Mouse (Mus musculus) hindbrain, postnatal 0 days (tissue): ENCODE data around the gene Ern2. TPM values are rescaled to one million over a fixed set of nuclear protein-coding genes. Genes with fewer than 3 reads are reported as not detected.

Experiments used
- ATAC-seq: fragments of 200-750 bp; cut with Nextera tagmentation; 2 replicates; pipeline ENCODE4 v1.8.0; 2017; ENCODE audit warnings: mild to moderate bottlenecking, moderate TSS enrichment, moderate library complexity
- DNase-seq: peaks from one replicate; pipeline ENCODE4 v3.0.0-alpha.2; 2015; ENCODE audit warnings: low spot score
- H3K27ac ChIP-seq: fragments of 300-500 bp; sonication (generic); 2 replicates; pipeline ENCODE4 v1.5.1; 2014; ENCODE audit warnings: mild to moderate bottlenecking
- H3K27me3 ChIP-seq: fragments of 300-500 bp; sonication (generic); 2 replicates; pipeline ENCODE4 v1.6.1; 2014; ENCODE audit warnings: low read length, mixed read lengths; ENCODE audit not compliant: insufficient read depth
- H3K36me3 ChIP-seq: fragments of 300-500 bp; sonication (generic); 2 replicates; pipeline ENCODE4 v1.6.1; 2014; ENCODE audit warnings: low read length, mixed read lengths; ENCODE audit not compliant: insufficient read depth
- H3K4me1 ChIP-seq: fragments of 300-500 bp; sonication (generic); 2 replicates; pipeline ENCODE4 v1.6.1; 2014; ENCODE audit warnings: antibody characterized with exemption, low read length, mixed read lengths; ENCODE audit not compliant: insufficient read depth
- H3K4me2 ChIP-seq: fragments of 300-500 bp; sonication (generic); 2 replicates; pipeline ENCODE4 v1.6.1; 2014; ENCODE audit warnings: low read depth, mild to moderate bottlenecking, low read length, moderate library complexity, mixed read lengths
- H3K4me3 ChIP-seq: fragments of 300-500 bp; sonication (generic); 2 replicates; pipeline ENCODE4 v1.5.1; 2014; ENCODE audit warnings: low read length
- H3K9ac ChIP-seq: fragments of 300-500 bp; sonication (generic); replicated peaks from 2 replicates; pipeline ENCODE4 v1.6.1; 2014; ENCODE audit warnings: mild to moderate bottlenecking, low read length, moderate library complexity, mixed read lengths
- H3K9me3 ChIP-seq: fragments of 300-500 bp; sonication (generic); 2 replicates; pipeline ENCODE4 v1.6.1; 2016; ENCODE audit warnings: low read length, mixed read lengths
- CTCF ChIP-seq: IDR thresholded peaks from 2 replicates; pipeline ENCODE4 v1.5.1; 2016; ENCODE audit warnings: antibody characterized with exemption, control low read depth, low read depth
- WGBS: fragments of 180-500 bp; shearing (Covaris S2); extraction: QIAGEN DNeasy Blood & Tissue Kit; methylation state at CpG from one replicate; pipeline ENCODE4 v1.1.7; 2014; 5-methylcytosine and 5-hydroxymethylcytosine counted together
- polyA plus RNA-seq: library from polyadenylated mRNA; unstranded; fragments of >200 nt; fragmentation: Nextera tagmentation; extraction: Ambion mirVana; gene quantifications from 2 replicates; pipeline ENCODE4 v1.2.1, GENCODE M21; 2015
- total RNA-seq: library from RNA; depleted of rRNA; stranded (reverse); fragments of >200 nt; gene quantifications from 2 replicates; pipeline ENCODE4 v1.2.3, GENCODE M21; 2014; rRNA removed

The Ern2 gene
- total and polyA plus RNA-seq, 2 experiments from 2014 or later = 1.4 to 1.6 TPM

GRCm38 (mm10) chr7:122125636-122126035 lies 60.4 kb downstream of the Ern2 start:
- no peaks in the 10 kb centered on the region for H3K27me3 ChIP-seq
- 71% methylated on average over 8 of the region's 8 CpGs for WGBS
- DNase-seq (no peak), ATAC-seq (no peak)
- TF ChIP-seq CTCF = peak; percentile 23
- H3K4me3 ChIP-seq = no peak overlapping the region
- no peak overlapping the region for H3K4me2 ChIP-seq
- no peak overlapping the region for H3K9ac ChIP-seq
- peaks cover 5% of the 10 kb centered on the region for H3K36me3 ChIP-seq
- H3K9me3 ChIP-seq = no peaks in the 10 kb centered on the region
- H3K4me1 ChIP-seq = no peaks in the 10 kb centered on the region
- H3K27ac ChIP-seq = no peak overlapping the region

DNA sequence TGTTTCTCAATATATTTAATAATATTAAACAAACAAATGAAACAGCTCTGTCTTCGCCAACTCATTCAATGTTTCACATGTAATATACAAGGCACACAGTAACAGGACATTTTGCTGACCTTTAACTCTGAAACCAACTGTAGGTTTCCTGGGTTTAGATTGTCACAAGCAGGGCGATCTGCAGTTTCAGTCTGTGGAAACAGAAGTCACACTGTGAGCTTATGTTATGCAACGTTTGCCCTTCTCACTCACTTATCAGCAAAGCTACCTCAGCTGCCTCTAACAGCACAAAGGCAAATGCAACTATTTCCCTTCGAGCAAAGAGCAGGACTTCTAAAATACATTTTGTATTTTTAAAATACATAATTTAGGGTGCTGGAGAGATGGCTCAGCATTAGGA lies 62.5 kb downstream of the Ern2 start:
- Histone ChIP-seq H3K4me3 (no peak overlapping the region), H3K9ac (no peak overlapping the region), H3K4me2 (no peak overlapping the region), H3K27me3 (no peaks in the 10 kb centered on the region), H3K4me1 (no peaks in the 10 kb centered on the region), H3K9me3 (no peaks in the 10 kb centered on the region), H3K36me3 (peaks cover 5% of the 10 kb centered on the region), H3K27ac (no peak overlapping the region)
- ATAC-seq (no peak), DNase-seq (no peak)
- WGBS = 85% methylated on average over 4 of the region's 4 CpGs
- no peak for TF ChIP-seq CTCF

Other genes starting within 250 kb of the Ern2 start
- 38.1 and 39.0 TPM in 2 replicates for gene Cog7, start 204.5 kb downstream of the Ern2 start, total RNA-seq
- 32.2 and 34.2 TPM in 2 replicates for gene Cog7, start 204.5 kb downstream of the Ern2 start, polyA plus RNA-seq
- gene Gga2, start 165.0 kb downstream of the Ern2 start, total RNA-seq = 24.3 and 37.5 TPM in 2 replicates
- gene Gga2, start 165.0 kb downstream of the Ern2 start, polyA plus RNA-seq = 21.4 and 21.5 TPM in 2 replicates
- gene Ubfd1, start 119.0 kb downstream of the Ern2 start, total RNA-seq = 127 and 130 TPM in 2 replicates
- gene Ubfd1, start 119.0 kb downstream of the Ern2 start, polyA plus RNA-seq = 59.0 and 60.7 TPM in 2 replicates
- gene Ears2, start 118.9 kb downstream of the Ern2 start, total RNA-seq = 14.5 and 22.0 TPM in 2 replicates
- 7.9 and 8.4 TPM in 2 replicates for gene Ears2, start 118.9 kb downstream of the Ern2 start, polyA plus RNA-seq
- gene Ndufab1, start 84.3 kb downstream of the Ern2 start, total RNA-seq = 41.4 and 67.2 TPM in 2 replicates
- gene Ndufab1, start 84.3 kb downstream of the Ern2 start, polyA plus RNA-seq = 815 and 826 TPM in 2 replicates
- 2.6 and 5.4 TPM in 2 replicates for gene Palb2, start 53.2 kb downstream of the Ern2 start, total RNA-seq
- 2.0 and 2.8 TPM in 2 replicates for gene Palb2, start 53.2 kb downstream of the Ern2 start, polyA plus RNA-seq
- gene Dctn5, start 53.2 kb downstream of the Ern2 start, total RNA-seq = 96.1 and 117 TPM in 2 replicates
- 143 and 154 TPM in 2 replicates for gene Dctn5, start 53.2 kb downstream of the Ern2 start, polyA plus RNA-seq
- 12.0 and 15.6 TPM in 2 replicates for gene Plk1, start 26.8 kb downstream of the Ern2 start, total RNA-seq
- gene Plk1, start 26.8 kb downstream of the Ern2 start, polyA plus RNA-seq = 15.1 and 18.5 TPM in 2 replicates
- gene Chp2, start 33.3 kb upstream of the Ern2 start, total RNA-seq = 0.78 and 1.0 TPM in 2 replicates
- gene Chp2, start 33.3 kb upstream of the Ern2 start, polyA plus RNA-seq = 1.3 and 1.4 TPM in 2 replicates
- gene Prkcb, start 102.5 kb upstream of the Ern2 start, total RNA-seq = 255 and 261 TPM in 2 replicates
- gene Prkcb, start 102.5 kb upstream of the Ern2 start, polyA plus RNA-seq = 187 and 200 TPM in 2 replicates